In the genomic region with DNA sequence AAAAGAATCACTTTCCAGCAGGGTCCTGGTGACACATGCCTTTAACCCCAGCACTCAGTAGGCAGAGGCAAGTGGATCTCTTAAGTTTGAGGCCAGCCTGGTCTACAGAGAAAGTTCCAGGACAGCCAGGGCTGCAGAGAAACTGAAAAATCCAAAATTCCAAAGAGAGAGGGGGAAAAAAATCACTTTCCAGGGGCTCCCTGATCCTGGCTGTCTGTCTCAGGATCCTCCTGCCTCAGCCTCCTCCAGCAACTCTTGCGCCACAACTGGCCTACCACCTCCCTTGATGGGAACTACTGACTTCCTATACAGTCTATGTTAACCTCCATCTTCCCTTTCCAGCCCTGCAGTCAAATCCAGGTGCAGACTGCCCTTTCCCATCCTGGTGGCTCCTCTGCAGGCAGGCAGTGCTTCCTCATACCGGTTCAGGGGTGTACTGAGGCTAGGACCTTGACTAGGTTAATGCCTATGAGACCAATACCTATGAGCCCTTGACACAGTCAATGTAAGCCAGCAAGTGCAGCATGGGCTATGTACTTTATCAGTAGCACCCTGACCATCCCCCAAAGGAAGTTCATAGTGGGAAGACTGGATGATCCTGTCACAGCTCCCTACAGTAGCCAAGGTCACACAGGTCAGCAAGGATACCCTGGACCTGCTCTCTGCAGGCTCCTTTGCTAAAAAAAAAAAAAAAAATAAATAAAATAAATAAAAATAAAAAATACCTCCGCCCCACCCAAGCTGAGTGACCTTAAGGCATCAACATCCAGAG, we compare ENCODE assay signal across 10 mouse cellular contexts. TPM values are rescaled to one million over a fixed set of nuclear protein-coding genes. Genes with fewer than 3 reads are reported as not detected.
A peak's percentile ranks its signal among the peaks of the same experiment; 100 is the strongest.
DNase-seq lines count a peak whose midpoint lies in the region; ATAC-seq and TF ChIP-seq lines count a peak whose summit lies in the region.
"Had no signal": no experiment of that assay in that cellular context is flagged by ENCODE, and none has a peak within 500 bp of the region (broad histone marks: within the 10 kb centered on the region; RNA-seq: fewer than 3 reads in every experiment).

No protein-coding gene starts in this region.

- H3K27ac ChIP-seq in kidney, adult 2 months (ENCODE audit: insufficient read depth, low read depth, low read length): peak overlapping the region; percentile 3; the same call in 1 of the 2 replicates
- H3K27ac ChIP-seq in limb, embryonic 13.5 days: peak overlapping the region; percentile 16; the same call in 1 of the 2 replicates

- no peak overlapping the region for H3K4me2 ChIP-seq in limb, embryonic 13.5 days (replicated peaks)

- no peak for TF ChIP-seq POLR2A in kidney, adult 2 months (IDR thresholded peaks at IDR 0.05; ENCODE audit: low read depth, low read length)

- peaks cover 17% of the 10 kb centered on the region for H3K36me3 ChIP-seq in kidney, adult 2 months (ENCODE audit: control insufficient read depth, insufficient read depth, low read length)
- peaks cover 35% of the 10 kb centered on the region for H3K36me3 ChIP-seq in limb, embryonic 13.5 days

- H3K27me3 ChIP-seq in kidney, adult 2 months (replicated peaks; ENCODE audit: control insufficient read depth, insufficient read depth, low read length): no peaks in the 10 kb centered on the region
- no peaks in the 10 kb centered on the region for H3K27me3 ChIP-seq in limb, embryonic 13.5 days

- no peaks in the 10 kb centered on the region for H3K9me3 ChIP-seq in limb, embryonic 13.5 days

- no peak overlapping the region for H3K4me3 ChIP-seq in kidney, adult 2 months (ENCODE audit: insufficient read depth, low read depth, low read length)
- H3K4me3 ChIP-seq in limb, embryonic 13.5 days: no peak overlapping the region

- DNase-seq in kidney, adult 2 months: no peak
- no peak for DNase-seq in kidney, adult 8-10 months
- peak; percentile 25 to 32 for DNase-seq in B cell, adult 2 months
- peak; percentile 45 for DNase-seq in ZHBTc4 (ENCODE audit: low read depth, low spot score)
- DNase-seq in cerebellum, postnatal 36 days: no peak
- no peak for DNase-seq in thymus, postnatal 14 days
- DNase-seq: cerebellum, postnatal 25 days had no signal

- 80% methylated on average over 3 of the region's 3 CpGs for WGBS in kidney, adult 2 months
- 91% methylated on average over 3 of the region's 3 CpGs for WGBS in limb, embryonic 13.5 days

- peaks cover 26% of the 10 kb centered on the region for H3K4me1 ChIP-seq in kidney, adult 2 months (ENCODE audit: control insufficient read depth, insufficient read depth, low read length)
- peaks cover 18% of the 10 kb centered on the region for H3K4me1 ChIP-seq in limb, embryonic 13.5 days

- no peak overlapping the region for H3K9ac ChIP-seq in limb, embryonic 13.5 days

- TF ChIP-seq CTCF in kidney, adult 2 months (conservative IDR thresholded peaks at IDR 0.05; ENCODE audit: insufficient read depth, insufficient read length, low read depth, low read length): no peak

- peak; percentile 4; the same call in 1 of the 2 replicates for ATAC-seq in limb, embryonic 13.5 days (ENCODE audit: low FRiP score, low read depth)
- ATAC-seq in cerebellum, adult (ENCODE audit: insufficient number of reproducible peaks, low FRiP score, low TSS enrichment): no peak
- ATAC-seq: activated CD4-positive, CD25-positive, alpha-beta regulatory T cell, adult 4 months had no signal

RNA-seq across cellular contexts. Expression of a gene that starts 5.7 kb away (rescaled TPM):
- polyA plus RNA-seq in kidney, adult 2 months (2012; rRNA removed): 109 and 111 TPM in 2 replicates
- polyA plus RNA-seq in limb, embryonic 13.5 days (2015; fragmentation: Nextera tagmentation; extraction: Ambion mirVana): 134 and 146 TPM in 2 replicates

Comparison
In these comparisons a context has a peak if more than half of its experiments do, and no peak if none do; other contexts are left out.
1. DNase-seq: peak in B cell, adult 2 months (2 of 2) and ZHBTc4 (single experiment); none in kidney, adult 2 months (single experiment), kidney, adult 8-10 months (0 of 2), cerebellum, postnatal 36 days (0 of 2) and thymus, postnatal 14 days (single experiment).